Mouse (Mus musculus): ENCODE results near the gene Notum. TPM values are rescaled to one million over a fixed set of nuclear protein-coding genes. Genes with fewer than 3 reads are reported as not detected.

Gene Notum
- polyA plus RNA-seq, 1 experiment from 2014 or later: not detected

- Histone ChIP-seq H3K79me2 (ENCODE audit: inconsistent target) (peaks cover 37% of the 10 kb centered on the region), H3K27ac (no peak overlapping the region), H3K4me3 (ENCODE audit: inconsistent target) (no peak overlapping the region), H3K36me3 (ENCODE audit: inconsistent target) (no peaks in the 10 kb centered on the region)
- 93% methylated on average over 5 of the region's 5 CpGs for WGBS (ENCODE audit: missing documents)
These were observed 26.2 kb downstream of the Notum start for GRCm38 (mm10) chr11:120634810-120635209.

- Histone ChIP-seq H3K4me3 (ENCODE audit: inconsistent target) (peak within 1 kb of the TSS; percentile 71), H3K36me3 (ENCODE audit: inconsistent target) (no peaks in the 10 kb centered on the region), H3K27ac (peak within 1 kb of the TSS; percentile 99), H3K79me2 (ENCODE audit: inconsistent target) (peaks cover 46% of the 10 kb centered on the region)
- 18% methylated on average over 55 of the region's 58 CpGs for WGBS (ENCODE audit: missing documents)
These were observed 27.2 kb downstream of the Notum start, which contains the start of gene Mafg for GRCm38 (mm10) chr11:120633520-120634343. Mafg (minus strand) TSS chr11:120633600.

GRCm38 (mm10) chr11:120632559-120633519 lies 28.1 kb downstream of the Notum start:
- Histone ChIP-seq H3K36me3 (ENCODE audit: inconsistent target) (no peaks in the 10 kb centered on the region), H3K27ac (peak overlapping the region; percentile 99), H3K79me2 (ENCODE audit: inconsistent target) (peaks cover 55% of the 10 kb centered on the region), H3K4me3 (ENCODE audit: inconsistent target) (peak overlapping the region; percentile 71)
- WGBS (ENCODE audit: missing documents): 1% methylated on average over 101 of the region's 116 CpGs

GRCm38 (mm10) chr11:120631726-120632448 lies 29.1 kb downstream of the Notum start:
- H3K4me3 ChIP-seq (ENCODE audit: inconsistent target): peak overlapping the region; percentile 71
- H3K27ac ChIP-seq: peak overlapping the region; percentile 99
- peaks cover 65% of the 10 kb centered on the region for H3K79me2 ChIP-seq (ENCODE audit: inconsistent target)
- no peaks in the 10 kb centered on the region for H3K36me3 ChIP-seq (ENCODE audit: inconsistent target)
- 44% methylated on average over 4 of the region's 4 CpGs for WGBS (ENCODE audit: missing documents)

GRCm38 (mm10) chr11:120630881-120631725 lies 29.9 kb downstream of the Notum start:
- Histone ChIP-seq H3K36me3 (ENCODE audit: inconsistent target) (no peaks in the 10 kb centered on the region), H3K27ac (peak overlapping the region; percentile 99), H3K4me3 (ENCODE audit: inconsistent target) (peak overlapping the region; percentile 71), H3K79me2 (ENCODE audit: inconsistent target) (peaks cover 73% of the 10 kb centered on the region)
- WGBS (ENCODE audit: missing documents): 4% methylated on average over 7 of the region's 7 CpGs

GRCm38 (mm10) chr11:120630401-120630871 lies 30.5 kb downstream of the Notum start:
- WGBS (ENCODE audit: missing documents): 0% methylated on average over 5 of the region's 5 CpGs
- Histone ChIP-seq H3K27ac (peak overlapping the region; percentile 99), H3K79me2 (ENCODE audit: inconsistent target) (peaks cover 79% of the 10 kb centered on the region), H3K36me3 (ENCODE audit: inconsistent target) (no peaks in the 10 kb centered on the region), H3K4me3 (ENCODE audit: inconsistent target) (peak overlapping the region; percentile 52)

- H3K27ac ChIP-seq: peak overlapping the region; percentile 99
- peaks cover 83% of the 10 kb centered on the region for H3K79me2 ChIP-seq (ENCODE audit: inconsistent target)
- WGBS (ENCODE audit: missing documents): 0% methylated on average over 7 of the region's 7 CpGs
- H3K36me3 ChIP-seq (ENCODE audit: inconsistent target): no peaks in the 10 kb centered on the region
- peak overlapping the region; percentile 52 for H3K4me3 ChIP-seq (ENCODE audit: inconsistent target)
These were observed 31.1 kb downstream of the Notum start for GRCm38 (mm10) chr11:120629911-120630310.

- Histone ChIP-seq H3K36me3 (ENCODE audit: inconsistent target) (no peaks in the 10 kb centered on the region), H3K27ac (peak overlapping the region; percentile 99), H3K4me3 (ENCODE audit: inconsistent target) (peak overlapping the region; percentile 52), H3K79me2 (ENCODE audit: inconsistent target) (peaks cover 78% of the 10 kb centered on the region)
- WGBS (ENCODE audit: missing documents): 2% methylated on average over 23 of the region's 23 CpGs
These were observed 31.6 kb downstream of the Notum start for GRCm38 (mm10) chr11:120629341-120629730.

- WGBS (ENCODE audit: missing documents): 56% methylated on average over 22 of the region's 23 CpGs
- H3K27ac ChIP-seq: peak overlapping the region; percentile 99
- H3K4me3 ChIP-seq (ENCODE audit: inconsistent target): peak overlapping the region; percentile 4; the same call in 1 of the 2 replicates
- 0 out of 2 replicates have a peak, but pooled peaks cover under 1% of the 10 kb centered on the region for H3K36me3 ChIP-seq (ENCODE audit: inconsistent target)
- peaks cover 80% of the 10 kb centered on the region for H3K79me2 ChIP-seq (ENCODE audit: inconsistent target)
These were observed 32.2 kb downstream of the Notum start for GRCm38 (mm10) chr11:120628601-120629340.

GRCm38 (mm10) chr11:120627468-120628300 lies 33.3 kb downstream of the Notum start:
- Histone ChIP-seq H3K4me3 (ENCODE audit: inconsistent target) (peak overlapping the region; percentile 4; the same call in 1 of the 2 replicates), H3K79me2 (ENCODE audit: inconsistent target) (peaks cover 91% of the 10 kb centered on the region), H3K27ac (peak overlapping the region; percentile 99), H3K36me3 (ENCODE audit: inconsistent target) (peaks cover 11% of the 10 kb centered on the region; the same call in 1 of the 2 replicates)
- 21% methylated on average over 21 of the region's 22 CpGs for WGBS (ENCODE audit: missing documents)

GRCm38 (mm10) chr11:120626785-120627467 lies 34.0 kb downstream of the Notum start:
- peaks cover 92% of the 10 kb centered on the region for H3K79me2 ChIP-seq (ENCODE audit: inconsistent target)
- H3K36me3 ChIP-seq (ENCODE audit: inconsistent target): peaks cover 19% of the 10 kb centered on the region
- 68% methylated on average over 11 of the region's 11 CpGs for WGBS (ENCODE audit: missing documents)
- H3K4me3 ChIP-seq (ENCODE audit: inconsistent target): no peak overlapping the region
- H3K27ac ChIP-seq: peak overlapping the region; percentile 99

Data from macrophage (primary cell).